ENCODE assay signal across 13 mouse cellular contexts in genomic region chr2:26323589-26324325, GRCm38 (mm10). TPM values are rescaled to one million over a fixed set of nuclear protein-coding genes. Genes with fewer than 3 reads are reported as not detected.
"Had no signal": no experiment of that assay in that cellular context is flagged by ENCODE, and none has a peak within 500 bp of the region (broad histone marks: within the 10 kb centered on the region; RNA-seq: fewer than 3 reads in every experiment).

No protein-coding gene starts in this region.

- ATAC-seq: lung, postnatal 0 days; midbrain, embryonic 13.5 days had no signal

- H3K9ac ChIP-seq: limb, embryonic 12.5 days; liver, embryonic 15.5 days; midbrain, embryonic 13.5 days had no signal

- H3K4me2 ChIP-seq: limb, embryonic 12.5 days; liver, embryonic 15.5 days; midbrain, embryonic 13.5 days had no signal

- H3K4me1 ChIP-seq: liver, embryonic 15.5 days had no signal

- H3K9me3 ChIP-seq: limb, embryonic 12.5 days; liver, embryonic 15.5 days; midbrain, embryonic 13.5 days had no signal

- H3K27me3 ChIP-seq: limb, embryonic 12.5 days; liver, embryonic 15.5 days; midbrain, embryonic 13.5 days had no signal

- H3K4me3 ChIP-seq: layer of hippocampus, adult 2 months; limb, embryonic 12.5 days; liver, embryonic 15.5 days; midbrain, embryonic 13.5 days had no signal

- H3K27ac ChIP-seq: limb, embryonic 12.5 days; liver, embryonic 15.5 days; midbrain, embryonic 13.5 days had no signal

- DNase-seq: kidney, postnatal 4 days; lung, adult 2 months; lung, postnatal 36 days; right cerebral cortex, postnatal 14 days; thymus, postnatal 36 days had no signal

- H3K36me3 ChIP-seq: liver, embryonic 15.5 days had no signal

RNA-seq across cellular contexts. Expression of gene Ccdc187, which starts 29.4 kb away (rescaled TPM):
- total RNA-seq: megakaryocyte progenitor cell, adult 5-6 weeks had no signal
- polyA plus RNA-seq: limb, embryonic 12.5 days; liver, adult 2 months; spleen, adult 2 months had no signal
